Mouse (Mus musculus): Measurements from ENCODE around the gene Coq8a.

GRCm38 (mm10) chr1:180248593-180249146 lies 49.3 kb upstream of the Coq8a start:
- no peak for TF ChIP-seq CTCF (IDR thresholded peaks at IDR 0.05; ENCODE audit: borderline replicate concordance, insufficient read depth, low read depth, low read length)
- TF ChIP-seq POLR2A (IDR thresholded peaks at IDR 0.05; ENCODE audit: borderline replicate concordance, insufficient read depth, low read length), result no peak
